Mouse (Mus musculus) erythroblast, adult 5-6 weeks (primary cell): ENCODE results near the gene Tnfaip8l1. TPM values are rescaled to one million over a fixed set of nuclear protein-coding genes. Genes with fewer than 3 reads are reported as not detected.

Experiments used
- ATAC-seq: replicated peaks from 2 replicates; pipeline ENCODE4 v1.8.0; 2016; ENCODE audit warnings: moderate number of reproducible peaks, mild to moderate bottlenecking, moderate TSS enrichment, inconsistent platforms; ENCODE audit not compliant: poor library complexity, low FRiP score, severe bottlenecking
- total RNA-seq, 2 experiments: library from RNA; stranded (forward) in 1 of 2; stranded (reverse) in 1 of 2; fragments of 150-400 nt in 1 of 2; fragments of 200-764, 138-1000 nt in 1 of 2; gene quantifications; 2 replicates each; pipeline versions ENCODE4 v1.2.3 to v1.2.4; 2015 to 2017; ENCODE audit warnings: low replicate concordance in 2 of 2

Tnfaip8l1 gene
- total RNA-seq, 2 experiments from 2014 or later, result 0.38 TPM; not detected in 1

DNA sequence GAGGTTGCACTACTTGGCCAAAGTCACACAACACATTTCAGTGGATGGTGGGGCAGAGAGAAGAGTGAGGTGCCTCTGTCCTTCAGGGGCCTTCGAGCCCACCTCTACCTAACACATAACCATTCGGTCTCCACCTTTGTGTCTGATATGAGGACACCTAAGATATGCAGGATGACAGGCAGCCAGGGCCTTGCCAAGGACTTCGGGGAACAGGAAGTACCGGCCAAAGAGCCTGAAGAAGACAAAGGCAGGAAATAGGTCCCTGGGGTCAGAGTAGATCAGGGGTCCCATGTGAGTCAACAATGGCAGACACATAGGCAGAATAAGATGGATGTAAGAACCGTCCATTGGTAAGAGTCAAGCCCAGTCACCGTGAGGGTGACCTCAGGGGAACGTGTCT lies 25.7 kb upstream of the Tnfaip8l1 start:
- no peak for ATAC-seq

DNA sequence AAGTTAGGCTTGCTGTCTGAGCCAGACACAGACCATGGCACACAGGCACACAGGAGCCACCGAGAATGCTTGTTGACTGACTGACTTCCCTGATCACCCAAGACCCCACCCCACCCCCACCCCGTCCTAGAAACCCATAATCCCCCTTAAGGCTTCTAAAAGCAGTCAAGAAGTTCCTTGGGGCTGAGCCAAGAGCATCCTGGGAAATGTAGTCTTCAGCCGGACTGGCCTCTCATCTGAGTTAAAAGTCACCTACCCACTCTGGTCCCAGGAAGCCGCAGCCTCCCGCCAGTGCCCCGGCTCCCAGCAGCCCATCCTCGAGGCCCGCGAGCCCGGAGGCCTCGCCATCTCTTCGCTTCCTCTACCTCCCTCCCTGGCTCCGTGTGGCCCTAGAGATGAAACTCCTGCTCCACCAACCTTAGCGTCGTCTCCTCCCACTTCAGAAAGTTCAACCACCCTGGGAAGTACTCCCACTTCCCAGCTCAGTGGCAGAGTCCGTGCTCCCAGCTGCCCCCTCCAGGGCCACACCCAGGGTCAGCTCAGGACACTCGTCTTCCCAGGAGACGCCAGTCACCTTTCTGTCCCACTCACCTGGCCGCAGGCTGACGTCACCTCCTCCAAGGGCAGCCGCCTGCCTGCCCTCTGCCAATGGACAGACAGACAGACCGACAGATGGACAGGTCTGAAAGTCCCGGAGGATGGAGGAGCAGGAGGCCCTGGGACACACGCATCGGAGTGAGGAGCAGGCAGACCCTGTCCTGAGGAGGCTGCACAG lies 24.3 kb upstream of the Tnfaip8l1 start:
- ATAC-seq, result no peak

GRCm38 (mm10) chr17:56139355-56139754 lies 22.9 kb upstream of the Tnfaip8l1 start:
- no peak for ATAC-seq

GRCm38 (mm10) chr17:56139858-56140595 lies 22.2 kb upstream of the Tnfaip8l1 start, which contains the start of gene Sema6b:
TSS of gene Sema6b (minus strand) at chr17:56140343.
- ATAC-seq, result no peak

DNA sequence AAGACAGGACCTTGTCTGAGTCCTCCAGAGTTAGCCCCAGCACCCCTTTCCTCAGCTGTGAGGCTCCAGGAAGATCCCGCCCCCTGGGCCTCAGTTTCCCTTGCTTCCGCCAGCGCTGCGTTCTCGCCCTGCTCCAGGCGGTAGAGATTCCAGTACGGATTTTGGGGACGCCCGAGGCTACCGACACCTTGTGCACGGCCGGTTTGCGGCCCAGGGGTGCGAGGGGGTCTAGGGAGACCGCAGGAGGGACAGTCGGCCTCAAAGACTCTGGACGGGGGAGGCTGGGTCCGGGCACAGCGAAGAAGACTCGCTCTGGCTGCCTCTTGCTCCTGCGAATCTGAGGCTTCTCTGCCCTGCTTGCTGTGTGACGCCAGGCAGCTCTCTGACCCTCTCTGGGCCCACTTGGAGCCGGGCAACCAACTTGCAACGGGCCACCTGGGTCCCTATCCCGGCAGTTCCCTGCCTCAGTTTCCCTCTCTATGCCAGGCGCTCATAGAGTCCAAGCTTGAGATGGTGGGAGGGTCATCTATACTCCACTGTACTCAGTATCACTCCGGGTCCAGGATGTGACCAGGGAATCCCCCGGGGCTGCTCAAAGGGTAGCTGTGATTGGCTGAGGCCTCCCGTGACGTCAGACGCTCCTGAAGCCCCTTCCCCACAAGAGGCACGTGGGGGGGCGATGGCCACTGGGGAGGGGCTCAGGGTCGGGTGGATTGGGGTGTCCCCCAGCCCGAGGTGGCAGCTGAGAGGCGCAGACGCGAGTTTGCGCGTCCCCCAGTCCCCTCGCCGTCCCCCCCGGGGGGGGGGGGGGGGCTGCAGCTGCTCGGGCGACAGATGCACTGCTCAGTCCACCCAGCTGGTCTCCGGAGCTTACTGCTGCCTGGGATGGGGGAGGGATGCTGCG lies 20.3 kb upstream of the Tnfaip8l1 start:
- ATAC-seq, result no peak

- ATAC-seq, result no peak
Observed at GRCm38 (mm10) chr17:56144546-56144945, 17.7 kb upstream of the Tnfaip8l1 start.

GRCm38 (mm10) chr17:56146131-56146530 lies 16.1 kb upstream of the Tnfaip8l1 start:
- no peak for ATAC-seq

DNA sequence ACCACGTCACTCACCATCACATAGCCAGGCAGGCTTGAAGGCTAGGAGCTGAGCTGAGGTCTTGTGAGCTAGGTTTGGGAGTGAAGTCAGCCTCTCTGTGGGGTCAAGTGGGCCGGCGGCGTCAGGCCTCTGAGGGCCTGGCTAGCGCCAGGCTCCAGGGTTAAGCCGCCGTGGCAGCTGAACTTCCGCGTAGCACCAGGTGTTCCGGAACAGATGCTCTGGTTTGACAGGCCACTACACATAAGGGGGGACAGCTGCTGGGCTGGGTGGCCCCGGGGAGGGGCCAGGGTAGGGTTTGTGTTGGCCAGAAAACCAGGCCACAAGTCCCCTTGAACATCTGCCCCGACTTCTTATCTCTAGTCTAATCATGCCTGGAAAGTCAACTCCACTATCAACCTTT lies 14.9 kb upstream of the Tnfaip8l1 start:
- no peak for ATAC-seq

GRCm38 (mm10) chr17:56148280-56148679 lies 14.0 kb upstream of the Tnfaip8l1 start:
- no peak for ATAC-seq

GRCm38 (mm10) chr17:56148790-56149618 lies 13.3 kb upstream of the Tnfaip8l1 start:
- no peak for ATAC-seq

GRCm38 (mm10) chr17:56149897-56150296 lies 12.4 kb upstream of the Tnfaip8l1 start:
- no peak for ATAC-seq

DNA sequence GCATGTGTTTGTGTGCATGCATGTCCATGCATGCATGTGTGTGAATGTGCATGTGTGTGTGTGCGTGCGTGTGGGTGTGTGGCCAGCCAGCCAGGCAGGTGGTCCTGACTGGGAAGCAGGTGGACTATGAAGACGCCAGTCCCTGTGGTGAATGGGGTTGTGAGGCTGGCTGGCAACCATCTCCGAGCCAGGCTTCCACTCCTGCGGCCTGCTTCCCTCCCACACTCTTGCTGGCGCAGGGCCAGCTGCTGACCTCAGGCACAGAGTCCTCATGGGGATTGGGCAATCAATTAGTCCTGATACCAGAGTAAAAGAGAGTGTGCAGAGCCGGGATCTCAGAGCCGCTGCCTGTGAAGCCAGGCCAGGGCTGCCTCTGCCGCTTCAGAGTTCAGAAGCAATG lies 8.6 kb upstream of the Tnfaip8l1 start:
- ATAC-seq, result no peak

DNA sequence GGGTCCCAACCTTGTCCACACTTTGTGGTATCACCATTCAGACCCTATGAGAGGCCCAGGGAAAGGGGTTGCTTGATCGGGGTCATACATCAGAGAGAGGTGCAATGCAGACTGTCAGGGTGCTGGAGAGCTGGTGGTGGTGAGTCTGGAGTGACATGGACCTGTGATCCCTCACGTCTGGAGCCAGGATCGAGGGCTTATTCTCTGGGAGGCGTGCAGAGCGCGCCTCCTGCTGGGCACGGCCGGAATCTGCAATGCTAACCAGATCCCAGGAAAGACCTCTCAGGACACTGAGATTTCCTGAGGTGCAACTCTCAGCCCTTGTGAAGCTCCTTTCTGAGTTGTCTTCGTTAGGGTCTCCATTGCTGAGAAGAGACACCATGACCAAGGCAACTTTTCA lies 2.5 kb upstream of the Tnfaip8l1 start:
- no peak for ATAC-seq

GRCm38 (mm10) chr17:56163523-56164102 lies 1.3 kb downstream of the Tnfaip8l1 start:
- ATAC-seq, result no peak

GRCm38 (mm10) chr17:56164510-56164909 lies 2.2 kb downstream of the Tnfaip8l1 start:
- no peak for ATAC-seq

DNA sequence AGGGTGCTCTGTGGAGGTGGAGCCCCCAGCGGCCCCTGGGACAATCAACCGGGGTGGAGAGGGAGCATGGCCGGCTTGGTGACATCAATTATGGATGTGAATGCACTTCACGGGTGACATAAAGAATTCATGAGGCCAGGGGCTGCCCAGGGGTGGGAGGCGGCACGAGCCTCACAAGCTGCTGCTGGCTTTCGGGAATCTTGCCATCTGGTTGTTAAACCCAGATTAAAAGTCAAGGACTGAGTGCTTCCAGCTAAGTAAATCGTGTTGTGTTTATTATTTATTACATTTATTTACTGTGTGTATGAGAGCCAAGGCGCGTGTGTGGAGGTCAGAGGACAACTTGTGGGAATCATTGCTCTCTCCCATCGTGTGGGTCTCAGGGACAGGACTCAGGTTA lies 3.4 kb downstream of the Tnfaip8l1 start:
- ATAC-seq, result no peak

GRCm38 (mm10) chr17:56169830-56170229 lies 7.6 kb downstream of the Tnfaip8l1 start:
- ATAC-seq, result no peak

DNA sequence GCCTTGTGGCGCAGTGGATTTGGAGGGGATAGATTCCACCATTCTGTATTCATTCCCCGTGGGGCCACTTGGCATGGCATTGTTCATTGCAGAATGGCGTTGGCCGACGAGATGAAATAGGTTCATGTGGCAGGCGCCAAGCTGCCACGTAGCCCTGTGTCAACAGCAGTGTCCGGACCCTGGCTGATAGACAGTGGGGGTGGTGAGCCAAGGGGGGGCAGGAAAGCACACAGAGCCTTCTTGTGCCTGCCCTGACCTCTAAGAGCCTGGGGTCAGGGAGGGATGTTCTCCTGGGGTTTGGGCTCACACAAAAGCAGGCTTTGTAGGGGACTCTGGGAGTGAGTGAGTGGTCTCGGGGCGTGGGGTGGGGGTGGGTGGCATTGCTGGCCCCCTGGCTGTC lies 8.4 kb downstream of the Tnfaip8l1 start:
- no peak for ATAC-seq

GRCm38 (mm10) chr17:56171456-56171855 lies 9.2 kb downstream of the Tnfaip8l1 start:
- no peak for ATAC-seq
